ENCODE assay signal across 8 mouse cellular contexts in genomic region chr11:52365143-52365542, GRCm38 (mm10). TPM values are rescaled to one million over a fixed set of nuclear protein-coding genes. Genes with fewer than 3 reads are reported as not detected.
DNase-seq lines count a peak whose midpoint lies in the region; ATAC-seq and TF ChIP-seq lines count a peak whose summit lies in the region.

No protein-coding gene starts in this region.

- DNase-seq in intestine, embryonic 14.5 days (ENCODE audit: low spot score), result no peak
- DNase-seq in brain, adult 2 months (ENCODE audit: low read depth, low spot score), result peak; percentile 75
- peak; percentile 74 for DNase-seq in heart, adult 8-10 months (ENCODE audit: low spot score)
- peak; percentile 72 for DNase-seq in limb, embryonic 11.5 days (ENCODE audit: low spot score)
- DNase-seq in right cerebral cortex, postnatal 25 days, result peak; percentile 28
- no peak for DNase-seq in spleen, postnatal 10 days (ENCODE audit: low spot score in 2 of 2)
- no peak for DNase-seq in urinary bladder, postnatal 25 days (ENCODE audit: low spot score)

- no peak for TF ChIP-seq CTCF in intestine, postnatal 0 days (IDR thresholded peaks at IDR 0.05; ENCODE audit: low read depth)

- H3K36me3 ChIP-seq in intestine, embryonic 14.5 days (ENCODE audit: control insufficient read depth, insufficient read depth, low read length), result 0 out of 2 replicates have a peak, but pooled peaks cover 4% of the 10 kb centered on the region
- no peaks in the 10 kb centered on the region for H3K36me3 ChIP-seq in intestine, postnatal 0 days (ENCODE audit: control insufficient read depth, insufficient read depth)
- H3K36me3 ChIP-seq in limb, embryonic 11.5 days (ENCODE audit: control insufficient read depth, insufficient read depth, low read length), result no peaks in the 10 kb centered on the region

- H3K27me3 ChIP-seq in intestine, embryonic 14.5 days (replicated peaks; ENCODE audit: control insufficient read depth, insufficient read depth, low read length), result no peaks in the 10 kb centered on the region
- no peaks in the 10 kb centered on the region for H3K27me3 ChIP-seq in intestine, postnatal 0 days (replicated peaks; ENCODE audit: control insufficient read depth, insufficient read depth, low read length)
- H3K27me3 ChIP-seq in limb, embryonic 11.5 days (ENCODE audit: control insufficient read depth, insufficient read depth, low read length), result no peaks in the 10 kb centered on the region

- H3K9me3 ChIP-seq in intestine, embryonic 14.5 days (ENCODE audit: control insufficient read depth, low read length), result no peaks in the 10 kb centered on the region
- H3K9me3 ChIP-seq in intestine, postnatal 0 days (ENCODE audit: control insufficient read depth), result no peaks in the 10 kb centered on the region
- no peaks in the 10 kb centered on the region for H3K9me3 ChIP-seq in limb, embryonic 11.5 days (ENCODE audit: control insufficient read depth, low read length)

- no peak overlapping the region for H3K4me3 ChIP-seq in intestine, embryonic 14.5 days (ENCODE audit: low read depth, low read length)
- no peak overlapping the region for H3K4me3 ChIP-seq in intestine, postnatal 0 days (ENCODE audit: low read depth, low read length)
- H3K4me3 ChIP-seq in limb, embryonic 11.5 days (ENCODE audit: low read depth, low read length), result no peak overlapping the region

- H3K4me2 ChIP-seq in intestine, embryonic 14.5 days (ENCODE audit: low read length), result peak overlapping the region; percentile 20; the same call in 1 of the 2 replicates
- no peak overlapping the region for H3K4me2 ChIP-seq in intestine, postnatal 0 days (replicated peaks; ENCODE audit: low read depth)
- no peak overlapping the region for H3K4me2 ChIP-seq in limb, embryonic 11.5 days (ENCODE audit: low read depth, severe bottlenecking)

- peak overlapping the region; percentile 82 for H3K27ac ChIP-seq in intestine, embryonic 14.5 days (ENCODE audit: low read depth)
- H3K27ac ChIP-seq in intestine, postnatal 0 days (ENCODE audit: low read depth, low read length), result no peak overlapping the region
- H3K27ac ChIP-seq in limb, embryonic 11.5 days (replicated peaks; ENCODE audit: low read depth, low read length), result peak overlapping the region; percentile 33

- no peak for ATAC-seq in intestine, embryonic 14.5 days (replicated peaks; ENCODE audit: low FRiP score, low TSS enrichment, low read depth)
- ATAC-seq in intestine, postnatal 0 days, result no peak
- ATAC-seq in limb, embryonic 11.5 days (ENCODE audit: insufficient number of reproducible peaks, low FRiP score, low TSS enrichment, low read depth), result no peak

- 21% methylated on average over 1 of the region's 1 CpGs for WGBS in intestine, embryonic 14.5 days
- WGBS in intestine, postnatal 0 days, result 34% methylated on average over 1 of the region's 1 CpGs
- WGBS in limb, embryonic 11.5 days, result 58% methylated on average over 1 of the region's 1 CpGs

- peaks cover 61% of the 10 kb centered on the region for H3K4me1 ChIP-seq in intestine, embryonic 14.5 days (replicated peaks; ENCODE audit: control insufficient read depth, insufficient read depth, low read length)
- H3K4me1 ChIP-seq in intestine, postnatal 0 days (replicated peaks; ENCODE audit: control insufficient read depth, insufficient read depth, low read length), result peaks cover 5% of the 10 kb centered on the region; the same call in 1 of the 2 replicates
- H3K4me1 ChIP-seq in limb, embryonic 11.5 days (ENCODE audit: control insufficient read depth, insufficient read depth, low read length), result peaks cover 19% of the 10 kb centered on the region

- no peak overlapping the region for H3K9ac ChIP-seq in intestine, embryonic 14.5 days (ENCODE audit: low read length)
- no peak overlapping the region for H3K9ac ChIP-seq in intestine, postnatal 0 days (ENCODE audit: low read depth, low read length)
- H3K9ac ChIP-seq in limb, embryonic 11.5 days (ENCODE audit: low read length), result no peak overlapping the region; the same call in 1 of the 2 replicates

RNA-seq across cellular contexts. Expression of gene Vdac1, which starts 4.5 kb away (rescaled TPM):
- polyA plus RNA-seq in intestine, embryonic 14.5 days (2014; fragmentation: Nextera tagmentation; extraction: Ambion mirVana), result 235 and 250 TPM in 2 replicates
- polyA plus RNA-seq in intestine, postnatal 0 days (2015; fragmentation: Nextera tagmentation; extraction: Ambion mirVana), result 175 and 180 TPM in 2 replicates
- 1,000 to 10,000 TPM; 1,103 to 1,162 (median 1,146) TPM for total RNA-seq in heart, adult 8-10 months (2022)
- polyA plus RNA-seq in limb, embryonic 11.5 days (2014; fragmentation: Nextera tagmentation; extraction: Ambion mirVana), result 189 and 191 TPM in 2 replicates

RNA-seq across cellular contexts. Expression of gene 9530068E07Rik, which starts 31.1 kb away (rescaled TPM):
- polyA plus RNA-seq in intestine, embryonic 14.5 days (2014; fragmentation: Nextera tagmentation; extraction: Ambion mirVana), result 194 and 228 TPM in 2 replicates
- 89.2 and 92.0 TPM in 2 replicates for polyA plus RNA-seq in intestine, postnatal 0 days (2015; fragmentation: Nextera tagmentation; extraction: Ambion mirVana)
- total RNA-seq in heart, adult 8-10 months (2022), result 10 to 100 TPM; 69.8 to 70.9 (median 70.0) TPM
- polyA plus RNA-seq in limb, embryonic 11.5 days (2014; fragmentation: Nextera tagmentation; extraction: Ambion mirVana), result 173 and 176 TPM in 2 replicates

Comparison
In these comparisons a context has a peak if more than half of its experiments do, and no peak if none do; other contexts are left out.
1. DNase-seq: peak in brain, adult 2 months (single experiment), heart, adult 8-10 months (single experiment), limb, embryonic 11.5 days (single experiment) and right cerebral cortex, postnatal 25 days (single experiment); none in intestine, embryonic 14.5 days (single experiment), spleen, postnatal 10 days (0 of 2) and urinary bladder, postnatal 25 days (single experiment).